Mouse (Mus musculus) embryonic fibroblast, embryonic 13.5 days (primary cell): ENCODE data around the gene Hvcn1.

Experiments used
- CTCF ChIP-seq: IDR thresholded peaks from 2 replicates; pipeline ENCODE4 v1.5.1; 2011; ENCODE audit warnings: mild to moderate bottlenecking, control low read depth, low read length, moderate library complexity, borderline replicate concordance; ENCODE audit not compliant: insufficient read depth
- POLR2A ChIP-seq: IDR thresholded peaks from 2 replicates; pipeline ENCODE4 v1.6.1; 2011; ENCODE audit warnings: low read depth, mild to moderate bottlenecking, control low read depth, low read length, moderate library complexity

GRCm38 (mm10) chr5:122164011-122164410 lies 42.6 kb upstream of the Hvcn1 start:
- TF ChIP-seq CTCF: no peak
- no peak for TF ChIP-seq POLR2A
